Mouse (Mus musculus) layer of hippocampus, postnatal 10 days (tissue): ENCODE measurements around the gene Runx1. TPM values are rescaled to one million over a fixed set of nuclear protein-coding genes. Genes with fewer than 3 reads are reported as not detected.

ENCODE experiments used
- DNase-seq, 2 experiments: peaks; one replicate each; pipeline ENCODE4 v3.0.0; 2021; ENCODE audit warnings: low spot score in 2 of 2
- total RNA-seq, 2 experiments: library from RNA; stranded (reverse); gene quantifications; 2 replicates each; pipeline ENCODE4 v1.2.3; 2021

Gene Runx1
- total RNA-seq, 2 experiments from 2014 or later: 0.69 to 1.1 TPM

DNA sequence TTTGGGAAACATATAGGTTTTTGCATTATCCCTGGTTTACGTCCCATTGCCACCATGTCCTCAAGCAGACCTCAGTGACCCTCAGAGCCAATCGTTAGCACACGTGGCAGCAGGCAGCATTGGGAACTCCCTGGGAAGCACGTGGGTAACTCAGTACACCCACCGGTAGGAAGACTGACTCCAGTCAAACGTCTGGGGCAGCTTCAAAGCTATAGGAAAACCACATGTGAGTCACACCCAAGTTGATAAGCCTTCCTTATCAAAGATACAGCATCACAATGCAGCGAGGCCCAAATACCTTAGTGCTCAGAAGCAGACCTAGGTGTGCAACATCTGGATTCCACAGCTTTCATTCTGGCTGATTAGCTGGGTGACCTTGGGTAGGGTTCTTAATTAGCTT lies 164.2 kb downstream of the Runx1 start:
- no peak for DNase-seq

DNA sequence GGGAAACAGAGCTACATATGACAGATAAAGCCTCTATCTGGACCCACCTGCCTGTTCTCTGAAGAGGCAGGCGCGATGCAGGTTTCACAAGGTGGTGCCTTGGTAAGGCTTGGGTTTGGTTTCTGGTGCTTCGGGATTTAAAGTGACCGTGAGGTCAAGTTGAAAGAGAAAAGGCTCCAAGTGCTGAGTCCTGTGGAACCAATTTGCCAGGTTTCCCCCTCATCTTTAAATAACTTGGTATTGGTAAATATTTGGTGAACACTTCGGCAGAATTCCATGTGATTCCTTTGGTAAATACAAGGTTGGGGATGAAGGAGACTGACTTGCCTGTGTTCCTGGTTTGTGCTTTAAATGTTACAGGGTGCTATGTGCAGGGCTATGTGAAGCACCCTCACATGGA lies 169.2 kb downstream of the Runx1 start:
- DNase-seq: no peak

DNA sequence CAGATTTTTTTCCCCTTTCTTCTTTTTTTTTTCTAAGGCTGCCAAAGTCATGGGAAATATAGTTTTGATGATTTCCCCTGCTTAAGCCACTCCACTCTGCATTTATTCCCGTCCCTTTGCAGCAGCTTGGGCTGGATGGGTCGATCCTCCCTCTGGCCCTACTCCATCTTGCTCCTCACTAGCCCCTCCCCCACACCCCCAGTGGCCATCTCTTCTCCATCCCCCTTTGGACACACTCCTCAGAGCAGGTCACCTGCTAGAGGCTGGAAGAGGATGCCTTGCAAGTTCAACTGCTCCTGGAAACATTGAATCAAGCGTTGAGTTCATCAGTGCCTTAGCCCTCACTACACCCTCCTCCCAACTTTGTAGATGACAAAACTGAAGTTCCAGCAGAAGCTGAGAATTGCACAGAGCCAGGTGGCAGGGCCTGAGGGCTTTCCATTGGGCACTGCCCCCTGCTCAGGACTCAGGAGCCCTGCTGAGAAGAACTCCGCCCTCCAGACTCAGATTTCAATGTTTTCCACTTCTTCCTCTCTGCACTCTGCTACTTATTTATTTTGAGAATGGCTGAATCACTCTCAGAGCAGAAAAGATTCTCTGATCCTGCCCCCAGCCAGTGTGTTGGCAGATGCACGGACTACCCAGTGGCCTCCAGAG lies 171.5 kb downstream of the Runx1 start:
- DNase-seq: peak in 1 of 2 experiments; percentile 19

DNA sequence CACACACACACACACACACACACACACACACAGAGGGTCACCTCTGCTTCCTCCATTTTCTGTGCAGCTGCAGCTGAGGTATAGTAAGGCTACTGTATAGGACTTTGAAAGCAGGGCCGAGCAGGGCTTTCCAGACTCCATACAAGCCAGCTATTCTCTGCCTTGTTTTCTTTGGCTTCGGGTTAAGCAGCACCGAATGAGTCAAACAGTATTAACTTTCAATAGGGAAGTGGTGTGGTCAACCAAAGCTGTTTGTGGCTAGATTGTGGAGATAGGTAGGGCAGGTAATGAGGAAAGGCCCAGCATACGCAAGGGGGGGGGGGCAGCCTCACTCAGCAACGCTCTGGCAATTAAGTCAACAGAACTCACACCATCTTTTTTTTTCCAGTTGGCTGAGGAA lies 172.1 kb downstream of the Runx1 start:
- no peak for DNase-seq

GRCm38 (mm10) chr16:92651256-92651655 lies 174.7 kb downstream of the Runx1 start:
- DNase-seq: no peak

DNA sequence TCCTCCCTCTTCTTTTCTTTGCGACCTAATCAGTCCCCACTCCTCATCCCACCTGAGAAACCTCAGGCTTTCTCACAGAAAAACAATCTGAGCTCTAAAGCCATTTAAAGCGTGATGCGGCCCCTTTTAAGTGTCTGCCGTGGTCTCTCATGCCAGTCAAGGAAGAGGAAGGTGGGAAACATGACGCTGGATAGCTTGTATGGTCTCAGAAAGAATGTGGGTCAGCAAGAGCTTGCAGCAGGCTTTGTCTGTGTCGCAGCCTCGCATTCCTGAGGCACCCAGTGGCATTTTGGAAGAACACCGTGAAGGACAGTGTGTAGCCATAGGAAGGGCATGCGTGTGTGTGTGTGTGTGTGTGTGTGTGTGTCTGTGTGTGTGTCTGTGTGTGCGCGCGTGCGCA lies 179.8 kb downstream of the Runx1 start:
- no peak for DNase-seq

DNA sequence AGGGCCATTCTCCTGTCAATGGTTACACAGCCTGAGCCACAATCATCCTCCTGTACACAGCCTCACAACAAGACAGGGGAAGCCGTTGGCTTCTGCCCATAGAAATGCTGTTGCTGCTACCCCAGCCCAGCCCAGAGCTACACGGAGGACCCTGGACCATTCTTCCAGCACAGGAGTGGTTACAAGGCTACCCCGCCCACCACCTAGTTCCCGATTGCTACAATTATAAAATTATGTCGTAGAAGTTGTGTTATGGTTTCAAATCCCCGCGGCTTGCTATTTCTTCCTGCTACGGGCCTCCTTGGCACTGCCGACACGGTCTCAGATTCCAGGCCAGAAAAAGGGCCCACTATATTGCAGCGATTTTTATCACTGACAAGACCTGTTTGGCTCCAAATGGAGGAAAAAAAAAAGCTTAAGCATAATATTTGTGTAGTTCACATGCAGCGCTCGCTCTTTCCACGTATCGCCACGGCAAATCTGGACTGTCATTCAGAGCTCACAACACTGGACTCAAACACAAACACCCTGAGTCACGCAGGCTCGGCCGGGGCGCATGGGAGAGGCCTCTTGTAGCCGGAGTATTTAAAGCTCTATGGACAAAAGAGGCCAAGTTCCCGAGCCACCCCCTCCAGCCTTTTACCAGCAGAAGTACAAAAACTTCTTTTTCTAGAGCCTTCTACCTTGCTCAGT lies 180.4 kb downstream of the Runx1 start:
- DNase-seq: no peak

DNA sequence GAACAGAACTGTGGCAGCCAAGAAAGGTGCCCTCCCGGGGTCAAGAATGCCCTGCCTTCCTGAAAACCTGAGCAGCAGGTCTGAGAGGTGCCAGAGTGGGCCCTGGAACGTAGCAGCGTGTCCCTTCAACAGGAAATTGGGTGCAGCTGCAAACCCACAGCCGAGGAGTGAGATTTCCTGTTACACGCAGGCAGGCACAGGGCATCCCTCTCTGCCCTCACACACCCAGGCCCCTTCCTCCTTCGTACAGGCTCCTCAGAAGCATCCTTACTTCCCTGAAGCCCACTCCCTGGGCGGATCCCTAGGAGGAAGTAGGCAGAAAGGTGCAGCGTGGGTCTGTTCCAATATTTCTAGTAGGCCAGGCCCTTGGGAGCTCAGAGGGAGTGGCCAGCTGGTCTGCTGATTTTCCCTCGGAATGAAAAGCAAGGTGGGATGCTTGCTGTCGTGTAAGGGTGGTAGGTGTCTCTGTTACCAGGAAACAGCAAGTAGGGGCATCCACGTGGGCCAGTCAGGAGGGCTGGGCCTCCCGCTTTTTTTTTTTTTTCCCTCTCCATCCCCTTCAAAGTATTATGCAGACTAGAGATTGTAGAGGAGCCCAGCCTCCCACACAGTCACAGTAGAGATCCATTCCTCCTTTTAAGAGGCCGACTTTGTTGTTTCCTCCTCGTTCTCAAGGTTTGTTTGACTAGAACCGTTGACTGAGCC lies 181.1 kb downstream of the Runx1 start:
- no peak for DNase-seq

DNA sequence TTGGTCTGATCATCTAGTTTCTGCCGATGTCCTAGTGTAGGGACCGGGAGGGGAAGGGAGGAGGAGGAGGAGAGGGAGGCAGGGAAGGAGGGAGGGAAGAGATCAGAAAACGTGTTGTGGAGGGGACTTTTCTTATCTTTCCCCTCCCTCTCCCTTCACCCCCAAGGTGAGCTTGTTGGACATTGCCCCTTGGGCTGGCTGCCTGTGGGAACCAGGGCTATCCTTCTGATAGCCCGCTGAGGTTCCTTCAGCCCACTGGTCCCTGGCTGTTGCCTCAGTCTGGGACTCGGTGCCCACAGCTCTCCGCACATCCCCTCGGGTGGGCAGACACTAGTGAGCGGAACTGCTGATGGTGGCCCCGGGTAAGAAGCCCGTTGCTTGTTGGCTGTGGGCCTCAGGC lies 181.6 kb downstream of the Runx1 start:
- no peak for DNase-seq

- no peak for DNase-seq
Measured at GRCm38 (mm10) chr16:92642283-92642682, 183.7 kb downstream of the Runx1 start.

DNA sequence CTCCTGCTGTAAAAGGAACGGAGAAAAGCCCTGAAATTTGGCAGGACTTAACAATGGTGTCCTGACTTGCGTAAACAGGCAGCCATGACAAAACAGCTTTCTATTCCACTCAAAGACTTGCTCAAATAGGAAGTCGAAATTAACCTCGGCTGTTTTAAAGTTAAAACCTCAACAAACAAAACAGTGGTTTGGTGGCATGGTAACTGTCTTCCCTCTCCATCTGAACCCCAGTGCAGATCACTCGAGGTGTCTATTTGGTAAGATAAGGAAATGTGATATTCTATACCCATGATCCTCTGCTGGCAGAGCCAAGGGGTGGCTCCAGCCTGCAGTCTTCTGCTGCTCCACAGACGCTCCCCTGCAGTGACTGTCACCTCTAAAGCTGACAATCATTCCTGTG lies 184.9 kb downstream of the Runx1 start:
- DNase-seq: no peak

- no peak for DNase-seq
Measured at GRCm38 (mm10) chr16:92639093-92639492, 186.9 kb downstream of the Runx1 start.

DNA sequence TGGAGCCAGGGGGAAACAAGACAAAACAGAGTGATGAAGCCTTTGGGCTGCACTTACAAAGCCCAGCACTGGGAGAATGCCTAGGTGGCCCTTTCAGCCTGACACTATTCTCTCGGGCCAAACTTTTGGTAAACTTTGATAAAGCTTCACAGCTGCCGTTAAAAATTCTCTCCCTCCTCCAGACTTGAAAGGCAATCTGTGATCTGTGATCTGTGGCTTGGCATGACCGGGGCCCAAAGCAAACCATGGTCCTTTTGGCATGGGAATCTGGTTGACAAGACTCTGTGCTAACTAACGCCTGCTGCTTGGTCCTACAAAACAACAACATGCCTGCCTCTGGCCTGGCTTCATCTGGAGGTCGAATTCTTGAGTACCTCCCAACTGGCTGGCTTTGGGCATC lies 188.9 kb downstream of the Runx1 start:
- DNase-seq: no peak

GRCm38 (mm10) chr16:92632115-92632763 lies 193.7 kb downstream of the Runx1 start:
- DNase-seq: no peak

GRCm38 (mm10) chr16:92631637-92632036 lies 194.3 kb downstream of the Runx1 start:
- DNase-seq: no peak

DNA sequence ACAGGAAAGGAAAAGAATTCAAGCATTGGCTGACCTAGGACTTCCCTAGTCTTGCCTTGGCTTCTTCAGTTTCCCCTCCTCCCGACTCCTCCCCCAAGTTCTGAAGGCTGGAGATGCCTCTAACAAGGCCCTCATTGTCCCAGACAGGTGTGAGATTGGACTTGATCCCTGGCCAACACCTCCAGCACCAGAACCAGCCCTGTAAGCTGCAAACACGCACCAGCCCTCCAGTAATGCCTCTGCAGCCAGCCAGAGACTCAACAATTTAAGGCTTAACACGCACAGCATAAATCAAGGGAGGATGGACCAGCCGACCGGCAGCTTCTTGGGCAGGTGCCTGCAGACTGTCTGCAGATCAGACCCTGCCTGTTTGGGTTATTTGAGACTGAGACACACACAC lies 195.0 kb downstream of the Runx1 start:
- DNase-seq: no peak

GRCm38 (mm10) chr16:92629829-92630228 lies 196.1 kb downstream of the Runx1 start:
- DNase-seq: no peak

DNA sequence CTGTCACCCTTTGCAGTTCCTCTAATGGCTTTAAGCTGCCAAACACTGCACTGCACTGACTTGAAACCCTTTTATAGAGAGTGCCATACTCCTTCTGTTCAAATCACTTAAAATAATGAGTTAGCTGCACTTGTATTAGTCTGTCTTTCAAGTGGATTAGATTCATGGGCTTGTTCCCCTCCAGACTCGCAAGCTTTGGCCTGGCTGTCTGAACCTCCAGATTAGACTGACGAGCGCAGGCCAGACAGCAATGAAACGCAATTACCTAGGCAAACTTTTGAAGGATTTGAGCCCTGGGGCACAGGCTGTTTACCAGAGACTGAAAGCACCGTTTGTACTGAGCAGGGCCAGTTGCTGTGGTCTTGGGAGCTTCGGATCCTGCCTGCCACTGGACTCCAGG lies 198.7 kb downstream of the Runx1 start:
- no peak for DNase-seq

- DNase-seq: no peak
Measured at GRCm38 (mm10) chr16:92623953-92624352, 202.0 kb downstream of the Runx1 start.

- DNase-seq: no peak
Measured at GRCm38 (mm10) chr16:92621859-92622258, 204.1 kb downstream of the Runx1 start.

- no peak for DNase-seq
Measured at GRCm38 (mm10) chr16:92620841-92621518, 205.0 kb downstream of the Runx1 start.
